Comparison of ENCODE assay signal across 20 mouse cellular contexts in genomic region chr5:68877574-68878171, GRCm38 (mm10).
DNase-seq lines count a peak whose midpoint lies in the region; ATAC-seq and TF ChIP-seq lines count a peak whose summit lies in the region.
"Had no signal": no experiment of that assay in that cellular context is flagged by ENCODE, and none has a peak within 500 bp of the region (broad histone marks: within the 10 kb centered on the region; RNA-seq: fewer than 3 reads in every experiment).

No protein-coding gene starts in this region.

- H3K27ac ChIP-seq in forebrain, embryonic 11.5 days (ENCODE audit: low read depth, low read length), result no peak overlapping the region
- H3K27ac ChIP-seq in forebrain, embryonic 12.5 days, result no peak overlapping the region
- H3K27ac ChIP-seq in hindbrain, postnatal 0 days, result no peak overlapping the region
- no peak overlapping the region for H3K27ac ChIP-seq in hindbrain, embryonic 16.5 days (ENCODE audit: low read depth, low read length)
- no peak overlapping the region for H3K27ac ChIP-seq in midbrain, embryonic 16.5 days (ENCODE audit: low read length)
- no peak overlapping the region for H3K27ac ChIP-seq in midbrain, embryonic 15.5 days
- H3K27ac ChIP-seq in midbrain, postnatal 0 days (ENCODE audit: low read depth, low read length), result no peak overlapping the region
- H3K27ac ChIP-seq: embryonic facial prominence, embryonic 13.5 days; heart, embryonic 13.5 days; hindbrain, embryonic 12.5 days had no signal

- H3K9ac ChIP-seq in forebrain, embryonic 11.5 days (ENCODE audit: low read length), result no peak overlapping the region
- H3K9ac ChIP-seq in forebrain, embryonic 12.5 days, result no peak overlapping the region
- no peak overlapping the region for H3K9ac ChIP-seq in hindbrain, postnatal 0 days (replicated peaks; ENCODE audit: low read length)
- no peak overlapping the region for H3K9ac ChIP-seq in hindbrain, embryonic 16.5 days (ENCODE audit: low read depth, low read length)
- no peak overlapping the region for H3K9ac ChIP-seq in midbrain, embryonic 16.5 days (ENCODE audit: low read depth, low read length)
- H3K9ac ChIP-seq in midbrain, embryonic 15.5 days, result no peak overlapping the region
- H3K9ac ChIP-seq in midbrain, postnatal 0 days (replicated peaks; ENCODE audit: low read length, poor library complexity, severe bottlenecking), result no peak overlapping the region
- H3K9ac ChIP-seq: embryonic facial prominence, embryonic 13.5 days; heart, embryonic 13.5 days; hindbrain, embryonic 12.5 days had no signal

- no peak for DNase-seq in forebrain, embryonic 11.5 days (ENCODE audit: low spot score)
- peak; percentile 69 for DNase-seq in hindbrain, postnatal 0 days (ENCODE audit: low spot score)
- peak; percentile 56 for DNase-seq in midbrain, postnatal 0 days (ENCODE audit: low spot score)
- DNase-seq: adrenal gland, postnatal 14 days; cerebellum, adult 8-10 months; cerebellum, postnatal 25 days; gastrocnemius, postnatal 36 days; heart, adult 11 months; heart, postnatal 36 days had no signal

- TF ChIP-seq CTCF in hindbrain, postnatal 0 days (IDR thresholded peaks at IDR 0.05; ENCODE audit: low read depth), result no peak
- TF ChIP-seq CTCF in midbrain, postnatal 0 days (IDR thresholded peaks at IDR 0.05), result no peak

- ATAC-seq in forebrain, embryonic 11.5 days (replicated peaks; ENCODE audit: low FRiP score), result peak; percentile 8; the same call in 1 of the 2 replicates
- ATAC-seq in forebrain, embryonic 12.5 days (ENCODE audit: low FRiP score), result no peak
- ATAC-seq in hindbrain, postnatal 0 days, result no peak
- no peak for ATAC-seq in hindbrain, embryonic 16.5 days
- peak; percentile 36; the same call in 1 of the 2 replicates for ATAC-seq in midbrain, embryonic 16.5 days
- no peak; the same call in 1 of the 2 replicates for ATAC-seq in midbrain, embryonic 15.5 days (replicated peaks)
- no peak for ATAC-seq in midbrain, postnatal 0 days (ENCODE audit: low FRiP score)
- ATAC-seq: activated CD4-positive, CD25-positive, alpha-beta regulatory T cell, adult 4 months; intestine, embryonic 16.5 days; Patski had no signal

- no peaks in the 10 kb centered on the region for H3K27me3 ChIP-seq in forebrain, embryonic 11.5 days (ENCODE audit: control insufficient read depth, insufficient read depth, low read length)
- H3K27me3 ChIP-seq in forebrain, embryonic 12.5 days, result no peaks in the 10 kb centered on the region
- no peaks in the 10 kb centered on the region for H3K27me3 ChIP-seq in hindbrain, postnatal 0 days (ENCODE audit: insufficient read depth, low read length)
- no peaks in the 10 kb centered on the region for H3K27me3 ChIP-seq in hindbrain, embryonic 16.5 days (replicated peaks; ENCODE audit: control insufficient read depth, insufficient read depth, low read length)
- no peaks in the 10 kb centered on the region for H3K27me3 ChIP-seq in midbrain, embryonic 16.5 days (ENCODE audit: control insufficient read depth, insufficient read depth, low read depth, low read length)
- no peaks in the 10 kb centered on the region for H3K27me3 ChIP-seq in midbrain, embryonic 15.5 days (replicated peaks)
- H3K27me3 ChIP-seq in midbrain, postnatal 0 days (ENCODE audit: insufficient read depth, low read length), result no peaks in the 10 kb centered on the region
- H3K27me3 ChIP-seq: CH12.LX; embryonic facial prominence, embryonic 13.5 days; heart, embryonic 13.5 days; hindbrain, embryonic 12.5 days; Patski had no signal

- H3K36me3 ChIP-seq in forebrain, embryonic 11.5 days (ENCODE audit: control insufficient read depth, insufficient read depth, low read length), result no peaks in the 10 kb centered on the region
- H3K36me3 ChIP-seq in forebrain, embryonic 12.5 days (replicated peaks), result no peaks in the 10 kb centered on the region
- H3K36me3 ChIP-seq in hindbrain, postnatal 0 days (ENCODE audit: insufficient read depth, low read length), result no peaks in the 10 kb centered on the region
- no peaks in the 10 kb centered on the region for H3K36me3 ChIP-seq in hindbrain, embryonic 16.5 days (ENCODE audit: control insufficient read depth, insufficient read depth, low read length)
- H3K36me3 ChIP-seq in midbrain, embryonic 16.5 days (ENCODE audit: control insufficient read depth, insufficient read depth, low read length), result no peaks in the 10 kb centered on the region
- no peaks in the 10 kb centered on the region for H3K36me3 ChIP-seq in midbrain, embryonic 15.5 days (replicated peaks)
- no peaks in the 10 kb centered on the region for H3K36me3 ChIP-seq in midbrain, postnatal 0 days (ENCODE audit: insufficient read depth, low read length)
- H3K36me3 ChIP-seq: embryonic facial prominence, embryonic 13.5 days; heart, embryonic 13.5 days; hindbrain, embryonic 12.5 days had no signal

- WGBS in forebrain, embryonic 11.5 days, result 48% methylated on average over 4 of the region's 4 CpGs
- 44% methylated on average over 4 of the region's 4 CpGs for WGBS in forebrain, embryonic 12.5 days
- WGBS in hindbrain, postnatal 0 days, result 43% methylated on average over 4 of the region's 4 CpGs
- 66% methylated on average over 4 of the region's 4 CpGs for WGBS in hindbrain, embryonic 16.5 days
- 21% methylated on average over 4 of the region's 4 CpGs for WGBS in midbrain, embryonic 16.5 days
- 19% methylated on average over 4 of the region's 4 CpGs for WGBS in midbrain, embryonic 15.5 days
- 22% methylated on average over 4 of the region's 4 CpGs for WGBS in midbrain, postnatal 0 days

- no peaks in the 10 kb centered on the region for H3K4me1 ChIP-seq in forebrain, embryonic 11.5 days (replicated peaks; ENCODE audit: control insufficient read depth, insufficient read depth, low read length)
- H3K4me1 ChIP-seq in forebrain, embryonic 12.5 days, result no peaks in the 10 kb centered on the region
- no peaks in the 10 kb centered on the region for H3K4me1 ChIP-seq in hindbrain, postnatal 0 days (ENCODE audit: insufficient read depth, low read length)
- H3K4me1 ChIP-seq in hindbrain, embryonic 16.5 days (ENCODE audit: control insufficient read depth, insufficient read depth, low read depth, low read length), result no peaks in the 10 kb centered on the region
- H3K4me1 ChIP-seq in midbrain, embryonic 16.5 days (ENCODE audit: control insufficient read depth, insufficient read depth, low read length), result no peaks in the 10 kb centered on the region
- no peaks in the 10 kb centered on the region for H3K4me1 ChIP-seq in midbrain, embryonic 15.5 days
- no peaks in the 10 kb centered on the region for H3K4me1 ChIP-seq in midbrain, postnatal 0 days (ENCODE audit: insufficient read depth, low read length)
- H3K4me1 ChIP-seq: embryonic facial prominence, embryonic 13.5 days; heart, embryonic 13.5 days; hindbrain, embryonic 12.5 days had no signal

- no peaks in the 10 kb centered on the region for H3K9me3 ChIP-seq in forebrain, embryonic 11.5 days (ENCODE audit: control insufficient read depth, low read length)
- H3K9me3 ChIP-seq in forebrain, embryonic 12.5 days, result no peaks in the 10 kb centered on the region
- H3K9me3 ChIP-seq in hindbrain, postnatal 0 days (ENCODE audit: low read length), result no peaks in the 10 kb centered on the region
- H3K9me3 ChIP-seq in hindbrain, embryonic 16.5 days (ENCODE audit: control insufficient read depth, low read length), result no peaks in the 10 kb centered on the region
- H3K9me3 ChIP-seq in midbrain, embryonic 16.5 days (replicated peaks; ENCODE audit: control insufficient read depth, low read length, poor library complexity, severe bottlenecking), result no peaks in the 10 kb centered on the region
- H3K9me3 ChIP-seq in midbrain, embryonic 15.5 days, result no peaks in the 10 kb centered on the region
- H3K9me3 ChIP-seq in midbrain, postnatal 0 days (ENCODE audit: low read length), result no peaks in the 10 kb centered on the region
- H3K9me3 ChIP-seq: embryonic facial prominence, embryonic 13.5 days; heart, embryonic 13.5 days; hindbrain, embryonic 12.5 days had no signal

- H3K4me3 ChIP-seq in forebrain, embryonic 11.5 days (ENCODE audit: low read depth, low read length), result no peak overlapping the region
- no peak overlapping the region for H3K4me3 ChIP-seq in forebrain, embryonic 12.5 days (replicated peaks)
- no peak overlapping the region for H3K4me3 ChIP-seq in hindbrain, postnatal 0 days (ENCODE audit: low read length)
- H3K4me3 ChIP-seq in hindbrain, embryonic 16.5 days (ENCODE audit: low read length), result no peak overlapping the region
- H3K4me3 ChIP-seq in midbrain, embryonic 16.5 days (ENCODE audit: low read depth, low read length), result no peak overlapping the region
- no peak overlapping the region for H3K4me3 ChIP-seq in midbrain, embryonic 15.5 days
- no peak overlapping the region for H3K4me3 ChIP-seq in midbrain, postnatal 0 days (ENCODE audit: low read depth, low read length)
- H3K4me3 ChIP-seq: embryonic facial prominence, embryonic 13.5 days; heart, embryonic 13.5 days; hindbrain, embryonic 12.5 days had no signal

- no peak overlapping the region for H3K4me2 ChIP-seq in forebrain, embryonic 11.5 days (ENCODE audit: low read depth, low read length, severe bottlenecking)
- H3K4me2 ChIP-seq in forebrain, embryonic 12.5 days, result no peak overlapping the region
- no peak overlapping the region for H3K4me2 ChIP-seq in hindbrain, postnatal 0 days (ENCODE audit: low read depth, low read length)
- H3K4me2 ChIP-seq in hindbrain, embryonic 16.5 days (ENCODE audit: low read length), result no peak overlapping the region
- H3K4me2 ChIP-seq in midbrain, embryonic 16.5 days (ENCODE audit: low read length), result no peak overlapping the region
- no peak overlapping the region for H3K4me2 ChIP-seq in midbrain, embryonic 15.5 days
- H3K4me2 ChIP-seq in midbrain, postnatal 0 days (ENCODE audit: low read depth, low read length, poor library complexity, severe bottlenecking), result no peak overlapping the region
- H3K4me2 ChIP-seq: embryonic facial prominence, embryonic 13.5 days; heart, embryonic 13.5 days; hindbrain, embryonic 12.5 days had no signal

Comparison
In these comparisons a context has a peak if more than half of its experiments do, and no peak if none do; other contexts are left out.
1. ATAC-seq: peak in forebrain, embryonic 11.5 days (single experiment) and midbrain, embryonic 16.5 days (single experiment); none in forebrain, embryonic 12.5 days (single experiment), hindbrain, postnatal 0 days (single experiment), hindbrain, embryonic 16.5 days (single experiment), midbrain, embryonic 15.5 days (single experiment) and midbrain, postnatal 0 days (single experiment).